Mouse (Mus musculus) c-Kit-positive CD71-positive TER-119-negative erythroid progenitor cells, embryonic 14.5 days (primary cell): ENCODE measurements around the gene Mlip.
"Not testable (repeated sequence)": the region's sequence is repeated elsewhere in the genome, so short reads cannot be mapped to it uniquely, and the experiment has no call there.

Experiments
- DNase-seq: peaks from one replicate; pipeline ENCODE4 v3.0.0-alpha.2; 2013; ENCODE audit warnings: low read depth

The Mlip gene

GRCm38 (mm10) chr9:77352432-77353175, at the start of gene Mlip:
Mlip (minus strand) TSS chr9:77352969.
- DNase-seq: no peak

DNA sequence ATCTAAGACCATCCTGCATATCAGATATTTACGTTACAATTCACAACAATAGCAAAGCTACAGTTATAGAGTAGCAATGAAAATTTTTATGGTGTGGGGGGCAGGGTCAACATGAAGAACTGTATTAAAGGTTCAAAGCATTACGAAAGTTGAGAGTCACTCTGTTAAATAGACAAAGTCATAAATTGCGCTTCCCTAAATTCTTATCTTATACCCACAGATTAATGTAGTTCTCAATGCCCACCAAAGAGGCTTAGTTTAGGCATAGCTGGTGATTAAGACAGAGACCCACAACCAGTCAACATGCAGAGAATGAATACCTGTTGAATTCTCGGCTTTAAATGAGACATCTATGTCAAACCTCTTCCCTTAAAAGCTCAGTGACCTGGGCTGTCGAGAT, 47.0 kb upstream of the Mlip start:
- DNase-seq: no peak

DNA sequence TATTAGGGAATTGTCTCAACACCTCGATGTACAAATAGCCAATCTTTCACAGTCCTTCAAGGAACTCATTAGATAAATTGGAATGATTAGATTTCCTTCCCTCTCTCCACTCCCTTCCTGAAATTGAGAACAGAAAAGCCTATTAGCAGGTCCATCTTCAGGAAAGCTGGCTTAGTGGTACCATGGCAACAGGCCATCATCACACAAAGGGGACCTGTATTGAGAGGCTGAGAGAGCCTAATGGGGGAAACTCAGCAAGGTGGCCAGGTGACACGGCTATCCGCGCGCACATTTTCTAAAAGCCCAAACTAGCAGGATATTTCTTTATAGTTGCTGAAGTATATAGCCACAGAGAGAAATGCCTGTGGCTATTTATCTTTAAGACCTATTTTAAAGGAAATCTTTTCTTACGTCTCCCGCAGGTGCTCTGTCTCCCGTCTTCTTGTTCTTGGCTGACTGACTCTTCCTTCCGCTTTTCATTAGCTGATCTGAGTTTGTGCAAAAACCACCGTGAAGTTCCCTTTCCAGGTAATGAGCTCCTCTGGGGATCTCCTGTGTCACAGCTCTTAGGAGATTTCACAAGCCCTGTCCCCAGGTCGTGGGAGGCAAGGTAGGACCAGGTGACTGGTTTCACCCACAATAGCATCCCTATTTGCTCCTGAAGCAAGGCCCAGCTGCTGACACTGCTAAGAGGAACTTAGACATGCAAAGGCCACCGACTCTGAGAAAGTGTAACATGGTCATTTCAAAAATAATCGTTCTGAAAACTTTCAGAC, 46.3 kb upstream of the Mlip start:
- DNase-seq: no peak

DNA sequence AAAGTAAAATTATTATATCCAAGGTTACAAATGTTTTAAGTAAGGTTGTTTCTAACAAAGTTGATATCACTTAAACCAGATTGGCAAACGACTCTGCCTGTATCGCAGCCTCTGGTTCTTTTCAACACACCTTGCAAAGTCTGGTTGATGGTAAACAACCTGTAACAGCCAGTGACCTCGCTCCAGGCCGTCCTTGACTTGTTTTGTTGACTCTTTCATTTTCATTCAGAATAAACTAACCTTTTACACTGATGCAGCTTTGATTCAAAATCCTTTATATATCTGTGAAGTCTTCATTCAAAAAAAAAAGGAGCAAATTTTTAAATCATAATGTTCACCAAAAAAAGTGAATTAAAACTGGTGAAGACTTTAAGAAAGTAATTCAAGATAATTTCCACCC, 44.3 kb upstream of the Mlip start:
- DNase-seq: no peak

DNA sequence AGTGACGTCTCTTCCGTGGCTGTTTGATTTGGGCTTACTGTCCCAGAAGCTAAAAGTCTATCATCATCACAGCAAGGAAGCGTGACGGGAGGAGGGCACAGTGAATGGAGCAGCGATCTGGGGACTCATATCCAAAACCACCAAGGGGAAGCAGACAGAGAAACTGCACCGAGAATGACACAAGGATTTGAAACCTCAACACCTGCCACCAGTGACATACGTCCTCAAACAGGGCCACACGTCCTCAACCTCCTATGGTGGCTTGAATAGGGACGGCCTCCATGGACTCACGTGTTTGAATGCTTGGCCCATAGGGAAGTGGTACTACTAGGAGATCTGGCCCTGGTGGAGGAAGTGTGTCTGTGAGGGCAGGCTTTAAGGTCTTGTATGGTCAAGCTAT, 38.5 kb upstream of the Mlip start:
- no peak for DNase-seq

GRCm38 (mm10) chr9:77388956-77389355, 36.2 kb upstream of the Mlip start:
- DNase-seq: no peak

DNA sequence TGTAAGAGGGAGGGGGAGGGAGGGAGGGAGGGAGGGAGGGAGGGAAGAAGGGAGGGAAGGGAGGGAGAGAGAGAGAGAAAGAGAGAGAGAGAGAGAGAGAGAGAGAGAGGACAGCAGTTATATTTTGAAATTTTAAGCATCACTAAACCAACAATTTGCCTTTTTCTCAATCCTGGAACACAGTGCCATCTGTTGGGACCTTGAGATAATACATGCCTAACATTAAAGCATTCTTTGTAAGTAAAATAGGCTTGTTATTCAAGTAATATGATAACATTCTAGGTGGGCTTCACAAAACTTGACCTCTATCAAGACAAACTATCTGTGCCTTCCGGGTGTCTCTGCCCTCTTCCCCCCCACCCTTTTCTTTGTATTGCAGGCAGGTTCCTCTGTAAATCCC, 34.0 kb upstream of the Mlip start:
- DNase-seq: peak; percentile 16

GRCm38 (mm10) chr9:77385611-77386010, 32.8 kb upstream of the Mlip start:
- DNase-seq: no peak

DNA sequence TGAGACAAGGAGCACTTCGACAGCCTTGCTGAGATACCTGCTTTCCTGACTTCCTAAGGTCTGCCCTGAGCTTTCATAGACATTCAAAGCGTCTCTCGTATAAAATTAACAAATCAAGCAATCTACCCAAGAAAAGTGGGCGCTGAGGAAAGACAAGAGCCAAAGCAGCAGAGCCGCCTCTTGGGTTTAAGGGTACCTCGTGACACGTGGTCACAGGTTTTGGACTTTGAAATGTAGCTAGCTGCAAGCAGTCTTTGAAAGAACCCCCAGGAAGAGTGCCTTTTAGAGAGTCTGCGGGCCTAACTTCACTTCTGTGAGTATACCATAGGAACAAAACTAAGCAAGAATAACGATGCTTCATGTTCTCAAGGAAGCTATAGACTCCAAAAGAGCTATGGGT, 31.9 kb upstream of the Mlip start:
- no peak for DNase-seq

DNA sequence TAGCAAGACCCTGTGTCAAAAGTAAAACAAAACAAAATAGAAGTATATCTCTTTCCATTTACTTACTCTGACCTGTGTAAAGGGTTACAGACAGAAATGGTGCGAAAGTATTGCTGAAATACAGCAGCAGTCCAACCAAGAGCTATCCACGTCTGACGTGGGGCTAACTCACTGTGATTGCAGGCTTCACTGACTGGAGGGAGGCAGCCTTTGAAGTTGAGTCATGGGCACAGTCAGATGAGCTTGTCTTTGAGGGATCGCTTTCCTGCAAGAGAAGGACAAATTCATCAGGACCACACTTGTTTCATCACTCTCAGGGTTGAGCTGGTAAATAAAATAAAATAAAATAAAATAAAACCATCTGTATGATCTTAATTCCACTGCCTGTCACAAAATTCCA, 31.2 kb upstream of the Mlip start:
- no peak for DNase-seq

GRCm38 (mm10) chr9:77382514-77382913, 29.7 kb upstream of the Mlip start:
- DNase-seq: no peak

DNA sequence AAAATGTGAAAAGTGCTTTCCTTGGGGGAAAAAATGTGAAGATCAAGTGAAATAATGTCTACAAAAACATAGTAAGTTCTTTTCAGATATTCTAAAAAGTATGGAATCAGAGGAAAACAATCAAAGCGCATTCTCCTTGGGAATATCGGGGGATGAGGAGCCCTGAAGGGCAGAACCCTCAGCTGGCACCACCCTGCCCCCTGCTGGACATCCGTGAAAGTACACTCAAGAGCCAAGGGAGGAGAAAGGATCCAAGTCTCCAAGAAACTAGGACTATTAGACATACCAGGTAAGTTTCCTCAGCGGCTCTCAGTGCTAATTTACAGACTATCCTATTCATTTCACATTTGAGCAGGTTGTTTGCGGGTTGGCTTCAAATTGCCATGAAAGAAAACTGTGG, 28.8 kb upstream of the Mlip start:
- peak; percentile 15 for DNase-seq

- DNase-seq: peak; percentile 19
Observed at GRCm38 (mm10) chr9:77379625-77380024, 26.9 kb upstream of the Mlip start.

DNA sequence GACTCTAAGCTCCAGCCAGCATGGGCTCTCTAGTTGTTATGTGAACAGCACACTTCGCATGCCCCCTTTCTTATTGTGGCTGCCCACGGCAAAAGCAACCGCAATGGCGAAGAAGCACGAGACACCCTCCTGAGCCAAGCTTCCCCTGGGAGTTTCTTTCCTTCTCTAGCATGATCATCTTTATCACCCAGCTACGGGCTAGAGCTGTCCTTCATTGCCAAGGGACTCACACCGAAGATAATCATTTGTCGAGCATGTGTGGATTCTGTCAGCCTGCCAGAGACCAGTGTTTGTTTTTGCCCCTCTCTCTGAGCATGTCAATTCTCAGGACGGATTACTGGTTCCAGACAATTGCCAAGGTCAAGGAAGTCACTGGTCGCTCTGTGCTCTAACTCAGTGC, 24.9 kb upstream of the Mlip start:
- no peak for DNase-seq

- DNase-seq: peak; percentile 22
Observed at GRCm38 (mm10) chr9:77377082-77377481, 24.3 kb upstream of the Mlip start.

DNA sequence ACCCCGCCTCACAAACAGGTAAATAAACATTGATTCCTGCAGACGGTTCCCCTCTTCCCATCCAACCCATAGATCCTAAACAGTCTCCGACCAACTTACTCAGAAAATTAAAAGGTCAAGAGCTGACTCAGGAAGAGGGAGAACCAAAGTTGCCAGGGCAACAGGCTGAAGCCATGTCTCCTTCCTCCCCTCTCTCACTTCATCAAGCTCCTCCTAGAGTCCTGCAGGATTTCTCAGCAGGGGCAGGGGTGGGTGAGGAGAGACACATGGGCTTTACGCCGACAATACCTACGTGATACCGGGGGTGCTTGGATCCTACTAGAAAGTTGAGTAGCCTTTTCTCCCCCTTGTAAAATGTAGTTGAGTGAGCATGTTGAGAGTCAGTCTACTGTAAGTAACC, 23.8 kb upstream of the Mlip start:
- DNase-seq: no peak

DNA sequence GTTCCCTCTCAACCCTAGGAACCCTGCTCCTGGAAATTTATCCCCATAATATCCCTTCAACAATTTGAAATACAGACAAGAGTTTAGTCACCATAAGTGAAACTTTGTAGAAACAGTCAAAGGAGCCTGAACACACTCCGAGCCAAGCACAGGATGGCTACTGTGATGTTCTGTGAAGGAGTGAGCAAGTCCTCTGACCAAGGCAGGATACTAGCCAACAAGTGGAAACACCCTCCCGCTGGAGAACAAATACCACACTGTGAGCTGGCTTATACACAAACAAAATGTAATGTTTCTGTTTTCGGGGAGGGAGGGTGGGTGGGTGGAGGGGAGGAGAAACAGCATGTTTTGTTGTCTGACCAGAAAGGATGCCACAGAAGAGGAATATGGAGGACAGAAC, 17.9 kb upstream of the Mlip start:
- no peak for DNase-seq

DNA sequence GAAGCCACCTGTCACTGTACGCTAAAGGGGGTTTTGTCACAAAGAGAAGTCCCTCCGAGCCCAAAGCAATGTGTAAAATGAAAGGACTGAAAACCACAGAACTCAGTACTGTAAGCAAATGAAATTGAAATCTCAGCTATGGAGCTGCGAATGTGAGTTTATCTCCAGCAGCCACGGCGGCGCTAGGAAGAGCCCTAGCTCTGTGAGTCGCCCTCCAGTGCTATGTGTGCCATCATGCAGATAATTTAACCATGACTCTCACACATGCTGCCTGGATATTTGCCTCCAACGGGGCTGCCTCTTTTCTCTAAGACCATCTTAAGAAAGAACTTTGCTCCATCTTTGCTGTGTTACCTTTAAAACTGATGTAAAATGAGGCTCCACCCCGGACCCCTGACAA, 16.5 kb upstream of the Mlip start:
- no peak for DNase-seq

- DNase-seq: not testable (repeated sequence)
Observed at GRCm38 (mm10) chr9:77364681-77365080, 11.9 kb upstream of the Mlip start.

DNA sequence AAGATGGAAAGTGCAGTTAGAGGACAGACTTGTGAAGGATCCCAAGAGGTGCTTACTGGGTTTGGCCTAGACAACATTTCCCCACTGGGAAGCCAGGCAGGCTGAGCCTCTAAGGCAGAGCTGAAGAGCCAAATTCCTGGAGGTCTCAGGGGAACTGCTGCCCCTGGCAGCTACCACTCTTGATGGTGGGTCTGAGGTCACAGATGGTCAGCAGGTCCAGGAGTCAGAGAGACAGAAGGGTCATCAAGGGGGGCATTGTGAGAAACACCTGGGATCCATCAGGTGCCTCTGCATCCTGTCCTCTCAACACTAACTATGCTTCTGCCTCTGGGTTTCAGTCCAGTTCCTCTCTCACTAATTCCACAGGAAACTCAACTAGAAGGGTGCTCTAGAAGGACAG, 10.1 kb upstream of the Mlip start:
- no peak for DNase-seq

DNA sequence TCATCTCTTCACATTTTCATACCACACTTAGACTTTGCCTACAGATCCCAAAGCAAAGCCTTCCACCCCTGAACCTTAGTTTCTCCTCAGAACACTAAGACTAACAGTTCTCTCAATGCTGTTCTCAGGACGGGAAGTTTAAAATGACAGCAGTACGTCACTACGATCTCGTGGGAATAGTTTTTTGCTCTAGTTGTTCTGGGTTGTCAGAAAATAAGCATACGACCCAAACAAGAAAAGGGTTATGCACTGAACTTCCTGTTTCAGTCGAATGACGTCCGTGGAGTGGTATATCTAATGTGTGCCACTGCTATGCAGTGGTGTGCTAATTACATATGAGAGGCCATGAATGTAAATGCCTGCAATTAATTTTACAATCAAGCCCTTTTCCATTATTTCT, 7.9 kb upstream of the Mlip start:
- no peak for DNase-seq

GRCm38 (mm10) chr9:77359278-77359973, 6.7 kb upstream of the Mlip start:
- DNase-seq: no peak

DNA sequence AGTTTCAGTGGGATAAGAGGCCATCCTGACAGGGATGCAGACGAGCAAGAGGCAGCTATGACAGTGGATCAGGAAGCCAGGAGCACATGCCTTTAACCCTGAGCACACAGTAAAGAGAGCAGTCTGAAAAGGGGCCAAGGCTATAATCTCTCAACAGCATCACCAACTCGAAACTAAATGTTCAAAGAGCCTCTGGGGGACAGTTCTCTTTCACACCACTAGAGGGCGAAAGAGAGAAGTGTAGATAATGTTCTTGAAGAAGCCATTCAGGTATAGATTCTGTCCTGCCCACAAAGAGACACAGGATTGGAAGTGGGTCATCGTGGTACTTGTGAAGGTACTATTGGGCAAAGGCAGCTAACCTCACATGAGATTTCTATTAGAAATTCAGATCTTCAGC, 1.2 kb upstream of the Mlip start:
- no peak for DNase-seq
